Mouse (Mus musculus) left cerebral cortex, adult 2 months (tissue): ENCODE measurements around the gene Ms4a5. TPM values are rescaled to one million over a fixed set of nuclear protein-coding genes. Genes with fewer than 3 reads are reported as not detected.
"Not testable (repeated sequence)": the region's sequence is repeated elsewhere in the genome, so short reads cannot be mapped to it uniquely, and the experiment has no call there.

Experiments used
- DNase-seq, 2 experiments: peaks; one replicate each; pipeline ENCODE4 v3.0.0; 2021 to 2022; ENCODE audit warnings: low spot score in 2 of 2, mixed read lengths in 1 of 2; ENCODE audit errors: extremely low spot score in 1 of 2
- H3K27ac ChIP-seq: fragments of 200-600 bp; 2 replicates; pipeline ENCODE4 v1.8.1; 2022
- H3K4me3 ChIP-seq: fragments of 200-600 bp; 2 replicates; pipeline ENCODE4 v1.8.1; 2022
- CTCF ChIP-seq: fragments of 200-600 bp; IDR thresholded peaks from 2 replicates; pipeline ENCODE4 v1.8.1; 2022; ENCODE audit warnings: antibody characterized with exemption, mild to moderate bottlenecking, moderate library complexity
- intact Hi-C: fragments of 180-260 bp; cut with DNase I; formaldehyde crosslinking; loops from one replicate; pipeline ENCODE4 v1.15.1; 2025
- total RNA-seq, 2 experiments: library from RNA; stranded (reverse); gene quantifications; 2 replicates each; pipeline ENCODE4 v1.2.3; 2021

Ms4a5 gene
- total RNA-seq, 2 experiments from 2014 or later, result not detected

- no peak overlapping the region for H3K27ac ChIP-seq
- no peak for TF ChIP-seq CTCF
- no peak overlapping the region for H3K4me3 ChIP-seq
- no peak for DNase-seq
- intact Hi-C loops, result no loop called here
Observed at GRCm38 (mm10) chr19:11264602-11265185, 19.0 kb downstream of the Ms4a5 start.

- intact Hi-C loops, result no loop called here
- Histone ChIP-seq H3K27ac (no peak overlapping the region), H3K4me3 (no peak overlapping the region)
- DNase-seq, result no peak
- TF ChIP-seq CTCF, result no peak
Observed at GRCm38 (mm10) chr19:11263549-11263948, 20.1 kb downstream of the Ms4a5 start.

- H3K27ac ChIP-seq, H3K4me3 ChIP-seq, DNase-seq, intact Hi-C loops: not testable (repeated sequence)
Observed at GRCm38 (mm10) chr19:11262932-11263331, 20.7 kb downstream of the Ms4a5 start.

GRCm38 (mm10) chr19:11261522-11261921 lies 22.2 kb downstream of the Ms4a5 start:
- intact Hi-C loops, result no loop called here
- Histone ChIP-seq H3K4me3 (no peak overlapping the region), H3K27ac (no peak overlapping the region)
- no peak for DNase-seq
- TF ChIP-seq CTCF, result no peak

- TF ChIP-seq CTCF, result no peak
- DNase-seq, result no peak
- intact Hi-C loops, result no loop called here
- H3K4me3 ChIP-seq, result no peak overlapping the region
- H3K27ac ChIP-seq, result no peak overlapping the region
Observed at GRCm38 (mm10) chr19:11244230-11244629, 39.4 kb downstream of the Ms4a5 start.

- H3K4me3 ChIP-seq, result no peak overlapping the region
- DNase-seq, result no peak
- intact Hi-C loops, result no loop called here
- TF ChIP-seq CTCF, result no peak
- no peak overlapping the region for H3K27ac ChIP-seq
Observed at GRCm38 (mm10) chr19:11242560-11242959, 41.1 kb downstream of the Ms4a5 start.

GRCm38 (mm10) chr19:11235820-11236219 lies 47.9 kb downstream of the Ms4a5 start:
- no peak overlapping the region for H3K4me3 ChIP-seq
- no peak overlapping the region for H3K27ac ChIP-seq
- intact Hi-C loops, result no loop called here
- TF ChIP-seq CTCF, result no peak
- DNase-seq, result no peak

- Histone ChIP-seq H3K27ac (no peak overlapping the region), H3K4me3 (no peak overlapping the region)
- intact Hi-C loops, result no loop called here
- no peak for DNase-seq
- TF ChIP-seq CTCF, result no peak
Observed at GRCm38 (mm10) chr19:11234921-11235735, 48.5 kb downstream of the Ms4a5 start.

GRCm38 (mm10) chr19:11234244-11234643 lies 49.4 kb downstream of the Ms4a5 start:
- Histone ChIP-seq H3K27ac (no peak overlapping the region), H3K4me3 (no peak overlapping the region)
- intact Hi-C loops, result no loop called here
- no peak for TF ChIP-seq CTCF
- no peak for DNase-seq

- DNase-seq, result no peak
- intact Hi-C loops, result no loop called here
- no peak for TF ChIP-seq CTCF
- Histone ChIP-seq H3K27ac (no peak within 1 kb of the TSS), H3K4me3 (no peak within 1 kb of the TSS)
Observed at GRCm38 (mm10) chr19:11232348-11232747, 51.3 kb downstream of the Ms4a5 start, which contains the start of gene Ms4a12. TSS of gene Ms4a12 (minus strand) at chr19:11232448.

Other genes starting within 250 kb of the Ms4a5 start
- gene Ms4a8a, start 202.8 kb downstream of the Ms4a5 start, total RNA-seq, result not detected
- gene 1700017D01Rik, start 153.0 kb downstream of the Ms4a5 start, total RNA-seq, result not detected
- gene 1700025F22Rik, start 118.6 kb downstream of the Ms4a5 start, total RNA-seq, result not detected
- not detected for gene Ms4a13, start 87.1 kb downstream of the Ms4a5 start, total RNA-seq
- not detected for gene Ms4a12, start 51.4 kb downstream of the Ms4a5 start, total RNA-seq
- gene Ms4a1, start 17.6 kb downstream of the Ms4a5 start, total RNA-seq, result not detected
- not detected for gene Ms4a14, start 30.6 kb upstream of the Ms4a5 start, total RNA-seq
- gene Ms4a7, start 52.3 kb upstream of the Ms4a5 start, total RNA-seq, result under 1 TPM; 0.42 to 0.77 TPM
- gene Ms4a4a, start 91.7 kb upstream of the Ms4a5 start, total RNA-seq, result 1 to 10 TPM in 1 of 2 experiments, under 1 TPM in 1; 0.57 to 1.6 TPM
- gene Ms4a4c, start 120.9 kb upstream of the Ms4a5 start, total RNA-seq, result under 1 TPM in 1 of 2 experiments, not detected in 1; 0.34 TPM
- gene Ms4a4b, start 159.7 kb upstream of the Ms4a5 start, total RNA-seq, result under 1 TPM in 1 of 2 experiments, not detected in 1; 0.20 TPM
- 1 to 10 TPM; 1.4 to 2.3 TPM for gene Ms4a6c, start 185.5 kb upstream of the Ms4a5 start, total RNA-seq
- 1 to 10 TPM; 1.3 to 1.5 TPM for gene Gm8369, start 202.1 kb upstream of the Ms4a5 start, total RNA-seq
- 1 to 10 TPM; 1.7 to 2.9 TPM for gene Ms4a6b, start 232.6 kb upstream of the Ms4a5 start, total RNA-seq